In genomic region chr10:12035159-12035558, GRCm38 (mm10) we compare ENCODE assay signal across 19 mouse cellular contexts.
DNase-seq lines count a peak whose midpoint lies in the region; ATAC-seq and TF ChIP-seq lines count a peak whose summit lies in the region.
"Had no signal": no experiment of that assay in that cellular context is flagged by ENCODE, and none has a peak within 500 bp of the region (broad histone marks: within the 10 kb centered on the region; RNA-seq: fewer than 3 reads in every experiment).

No protein-coding gene starts in this region.

- H3K36me3 ChIP-seq in forebrain, embryonic 14.5 days (ENCODE audit: control insufficient read depth, insufficient read depth, low read length): no peaks in the 10 kb centered on the region
- no peaks in the 10 kb centered on the region for H3K36me3 ChIP-seq in forebrain, postnatal 0 days (ENCODE audit: insufficient read depth)
- H3K36me3 ChIP-seq: forebrain, embryonic 15.5 days; heart, embryonic 10.5 days; limb, embryonic 13.5 days; liver, embryonic 12.5 days had no signal

- DNase-seq in forebrain, embryonic 14.5 days (ENCODE audit: low spot score): peak; percentile 27
- DNase-seq in forebrain, postnatal 0 days: no peak
- DNase-seq in 416B (ENCODE audit: low read depth) (peak; percentile 19), R1 (ENCODE audit: low read depth, low spot score) (peak; percentile 72)
- DNase-seq in cerebellum, adult 9-11 months: no peak
- no peak for DNase-seq in layer of hippocampus, adult 18-20 months (ENCODE audit: low spot score in 2 of 2)
- DNase-seq: adrenal gland, postnatal 36 days; cerebellum, adult 11-12 months; layer of hippocampus, adult 9-11 months; lung, adult 18-20 months; lung, postnatal 10 days; thymus, postnatal 25 days had no signal

- no peak overlapping the region for H3K9ac ChIP-seq in forebrain, embryonic 14.5 days (ENCODE audit: low read length)
- no peak overlapping the region for H3K9ac ChIP-seq in forebrain, postnatal 0 days
- H3K9ac ChIP-seq: forebrain, embryonic 15.5 days; limb, embryonic 13.5 days; liver, embryonic 12.5 days had no signal

- H3K4me2 ChIP-seq in forebrain, embryonic 14.5 days (ENCODE audit: low read length): no peak overlapping the region
- H3K4me2 ChIP-seq in forebrain, postnatal 0 days (ENCODE audit: low read depth): no peak overlapping the region
- H3K4me2 ChIP-seq: forebrain, embryonic 15.5 days; limb, embryonic 13.5 days; liver, embryonic 12.5 days had no signal

- H3K27ac ChIP-seq in forebrain, embryonic 14.5 days (ENCODE audit: low read depth, low read length): no peak overlapping the region
- H3K27ac ChIP-seq in forebrain, postnatal 0 days (ENCODE audit: low read depth, low read length): no peak overlapping the region
- H3K27ac ChIP-seq: forebrain, embryonic 15.5 days; heart, embryonic 10.5 days; limb, embryonic 13.5 days; liver, embryonic 12.5 days had no signal

- H3K27me3 ChIP-seq in forebrain, embryonic 14.5 days (replicated peaks; ENCODE audit: control insufficient read depth, insufficient read depth, low read length): no peaks in the 10 kb centered on the region
- no peaks in the 10 kb centered on the region for H3K27me3 ChIP-seq in forebrain, postnatal 0 days (ENCODE audit: insufficient read depth, low read length)
- H3K27me3 ChIP-seq: forebrain, embryonic 15.5 days; limb, embryonic 13.5 days; liver, embryonic 12.5 days had no signal

- no peak overlapping the region for H3K4me3 ChIP-seq in forebrain, embryonic 14.5 days (ENCODE audit: low read depth, low read length)
- H3K4me3 ChIP-seq in forebrain, postnatal 0 days (ENCODE audit: low read depth, low read length): no peak overlapping the region
- H3K4me3 ChIP-seq: forebrain, embryonic 15.5 days; heart, embryonic 10.5 days; limb, embryonic 13.5 days; liver, embryonic 12.5 days had no signal

- TF ChIP-seq CTCF in forebrain, postnatal 0 days (IDR thresholded peaks at IDR 0.05; ENCODE audit: low read depth): no peak

- H3K4me1 ChIP-seq in forebrain, embryonic 14.5 days (ENCODE audit: control insufficient read depth, insufficient read depth, low read length): no peaks in the 10 kb centered on the region
- H3K4me1 ChIP-seq in forebrain, postnatal 0 days (ENCODE audit: insufficient read depth): no peaks in the 10 kb centered on the region
- H3K4me1 ChIP-seq: forebrain, embryonic 15.5 days; heart, embryonic 10.5 days; limb, embryonic 13.5 days; liver, embryonic 12.5 days had no signal

- no peak for ATAC-seq in forebrain, embryonic 14.5 days
- no peak for ATAC-seq in forebrain, postnatal 0 days
- peak; percentile 61 for ATAC-seq in granulocyte monocyte progenitor cell, adult 5-6 weeks (replicated peaks; ENCODE audit: poor library complexity, severe bottlenecking)
- no peak for ATAC-seq in CD4-positive, CD25-positive, alpha-beta regulatory T cell, adult 4 months
- ATAC-seq: forebrain, embryonic 15.5 days; intestine, postnatal 0 days; liver, embryonic 12.5 days had no signal

- H3K9me3 ChIP-seq in forebrain, embryonic 14.5 days (replicated peaks; ENCODE audit: control insufficient read depth, low read length): no peaks in the 10 kb centered on the region
- no peaks in the 10 kb centered on the region for H3K9me3 ChIP-seq in forebrain, postnatal 0 days (ENCODE audit: low read length)
- H3K9me3 ChIP-seq: forebrain, embryonic 15.5 days; heart, embryonic 10.5 days; limb, embryonic 13.5 days; liver, embryonic 12.5 days had no signal

- 17% methylated on average over 1 of the region's 1 CpGs for WGBS in forebrain, embryonic 14.5 days
- WGBS in forebrain, postnatal 0 days: 18% methylated on average over 1 of the region's 1 CpGs

Comparison
In these comparisons a context has a peak if more than half of its experiments do, and no peak if none do; other contexts are left out.
1. DNase-seq: peak in forebrain, embryonic 14.5 days (single experiment), 416B (single experiment) and R1 (single experiment); none in forebrain, postnatal 0 days (single experiment), cerebellum, adult 9-11 months (single experiment) and layer of hippocampus, adult 18-20 months (0 of 2).